ENCODE assay signal across 10 mouse cellular contexts in genomic region chr8:125199197-125199939, GRCm38 (mm10).
DNase-seq lines count a peak whose midpoint lies in the region; ATAC-seq and TF ChIP-seq lines count a peak whose summit lies in the region.
"Had no signal": no experiment of that assay in that cellular context is flagged by ENCODE, and none has a peak within 500 bp of the region (broad histone marks: within the 10 kb centered on the region; RNA-seq: fewer than 3 reads in every experiment).

No protein-coding gene starts in this region.

- peak overlapping the region; percentile 58 for H3K27ac ChIP-seq in lung, postnatal 0 days (ENCODE audit: low read length)
- peak overlapping the region; percentile 67 for H3K27ac ChIP-seq in heart, embryonic 13.5 days (replicated peaks)
- H3K27ac ChIP-seq in neural tube, embryonic 15.5 days (replicated peaks) = 0 out of 2 replicates have a peak overlapping the region, but pooled peaks have one; percentile 3

- no peaks in the 10 kb centered on the region for H3K27me3 ChIP-seq in lung, postnatal 0 days (replicated peaks; ENCODE audit: insufficient read depth, low read length)
- no peaks in the 10 kb centered on the region for H3K27me3 ChIP-seq in heart, embryonic 13.5 days (replicated peaks)
- peaks cover 6% of the 10 kb centered on the region for H3K27me3 ChIP-seq in neural tube, embryonic 15.5 days (replicated peaks)

- ATAC-seq in lung, postnatal 0 days = no peak
- ATAC-seq in heart, embryonic 13.5 days (ENCODE audit: extremely low read depth, insufficient number of reproducible peaks, low FRiP score, low TSS enrichment) = no peak
- ATAC-seq in neural tube, embryonic 15.5 days (ENCODE audit: low FRiP score) = no peak

- WGBS in lung, postnatal 0 days = 54% methylated on average over 16 of the region's 16 CpGs
- WGBS in heart, embryonic 13.5 days = 69% methylated on average over 16 of the region's 16 CpGs
- WGBS in neural tube, embryonic 15.5 days = 80% methylated on average over 16 of the region's 16 CpGs

- TF ChIP-seq EP300 in lung, postnatal 0 days (IDR thresholded peaks at IDR 0.05) = no peak

- no peak overlapping the region for H3K4me3 ChIP-seq in lung, postnatal 0 days (ENCODE audit: low read depth, low read length)
- no peak overlapping the region for H3K4me3 ChIP-seq in heart, embryonic 13.5 days
- H3K4me3 ChIP-seq in neural tube, embryonic 15.5 days (replicated peaks) = no peak overlapping the region

- TF ChIP-seq CTCF in lung, postnatal 0 days (IDR thresholded peaks at IDR 0.05) = no peak

- H3K36me3 ChIP-seq in lung, postnatal 0 days (ENCODE audit: insufficient read depth, low read length) = no peaks in the 10 kb centered on the region
- H3K36me3 ChIP-seq in heart, embryonic 13.5 days = no peaks in the 10 kb centered on the region
- H3K36me3 ChIP-seq in neural tube, embryonic 15.5 days = no peaks in the 10 kb centered on the region

- H3K4me1 ChIP-seq in lung, postnatal 0 days (ENCODE audit: insufficient read depth, low read depth, low read length) = no peaks in the 10 kb centered on the region; the same call in 1 of the 2 replicates
- H3K4me1 ChIP-seq in heart, embryonic 13.5 days = peaks cover 80% of the 10 kb centered on the region
- H3K4me1 ChIP-seq in neural tube, embryonic 15.5 days = peaks cover 24% of the 10 kb centered on the region

- DNase-seq in lung, postnatal 0 days (ENCODE audit: low spot score) = no peak
- DNase-seq in lung, postnatal 4 days = no peak
- DNase-seq in kidney, adult 11 months = peak; percentile 24
- no peak for DNase-seq in T-cell, adult 2 months (ENCODE audit: low spot score)
- no peak for DNase-seq in cerebellum, adult 9-11 months
- DNase-seq: adrenal gland, postnatal 10 days; cerebellum, postnatal 14 days; lung, postnatal 14 days had no signal

- no peaks in the 10 kb centered on the region for H3K9me3 ChIP-seq in lung, postnatal 0 days (ENCODE audit: low read length)
- no peaks in the 10 kb centered on the region for H3K9me3 ChIP-seq in heart, embryonic 13.5 days
- H3K9me3 ChIP-seq in neural tube, embryonic 15.5 days (replicated peaks) = no peaks in the 10 kb centered on the region

- no peak overlapping the region for H3K9ac ChIP-seq in lung, postnatal 0 days (replicated peaks; ENCODE audit: low read depth)
- 0 out of 2 replicates have a peak overlapping the region, but pooled peaks have one; percentile 12 for H3K9ac ChIP-seq in heart, embryonic 13.5 days
- no peak overlapping the region for H3K9ac ChIP-seq in neural tube, embryonic 15.5 days (replicated peaks)

- no peak overlapping the region for H3K4me2 ChIP-seq in lung, postnatal 0 days (replicated peaks; ENCODE audit: low read depth, low read length)
- H3K4me2 ChIP-seq in heart, embryonic 13.5 days = no peak overlapping the region
- H3K4me2 ChIP-seq in neural tube, embryonic 15.5 days = no peak overlapping the region

Comparison
In these comparisons a context has a peak if more than half of its experiments do, and no peak if none do; other contexts are left out.
1. H3K27ac ChIP-seq: peak in every context shown above with its lines; median percentile 67 in heart, embryonic 13.5 days; 58 in lung, postnatal 0 days; 3 in neural tube, embryonic 15.5 days.